Mouse (Mus musculus): ENCODE results near the gene Majin. TPM values are rescaled to one million over a fixed set of nuclear protein-coding genes. Genes with fewer than 3 reads are reported as not detected.
A peak's percentile ranks its signal among the peaks of the same experiment; 100 is the strongest.

Majin gene
- 0.14 TPM in 1 of 2 replicates, not detected in the other for polyA plus RNA-seq (2012; rRNA removed)

GRCm38 (mm10) chr19:6184131-6184530 lies at the start of gene Majin:
TSS of gene Majin (plus strand) at chr19:6184388.
- no peak for DNase-seq (ENCODE audit: extremely low spot score in 1 of 2, low spot score in 1 of 2)

- DNase-seq (ENCODE audit: extremely low spot score in 1 of 2, low spot score in 1 of 2): no peak
Measured at GRCm38 (mm10) chr19:6136397-6136796, 47.8 kb upstream of the Majin start.

- no peak for DNase-seq (ENCODE audit: extremely low spot score in 1 of 2, low spot score in 1 of 2)
Measured at GRCm38 (mm10) chr19:6139701-6140100, 44.5 kb upstream of the Majin start.

- DNase-seq (ENCODE audit: extremely low spot score in 1 of 2, low spot score in 1 of 2): no peak
Measured at GRCm38 (mm10) chr19:6140374-6140677, 43.9 kb upstream of the Majin start.

- DNase-seq (ENCODE audit: extremely low spot score in 1 of 2, low spot score in 1 of 2): peak; percentile 77 to 93
Measured at GRCm38 (mm10) chr19:6140678-6141393, 43.4 kb upstream of the Majin start, which contains the start of gene Batf2. TSS of gene Batf2 (plus strand) at chr19:6140983.

GRCm38 (mm10) chr19:6141394-6141749 lies 42.8 kb upstream of the Majin start, which contains the start of gene Arl2:
TSS of gene Arl2 (minus strand) at chr19:6141548.
- DNase-seq (ENCODE audit: extremely low spot score in 1 of 2, low spot score in 1 of 2): peak; percentile 74 to 90

DNA sequence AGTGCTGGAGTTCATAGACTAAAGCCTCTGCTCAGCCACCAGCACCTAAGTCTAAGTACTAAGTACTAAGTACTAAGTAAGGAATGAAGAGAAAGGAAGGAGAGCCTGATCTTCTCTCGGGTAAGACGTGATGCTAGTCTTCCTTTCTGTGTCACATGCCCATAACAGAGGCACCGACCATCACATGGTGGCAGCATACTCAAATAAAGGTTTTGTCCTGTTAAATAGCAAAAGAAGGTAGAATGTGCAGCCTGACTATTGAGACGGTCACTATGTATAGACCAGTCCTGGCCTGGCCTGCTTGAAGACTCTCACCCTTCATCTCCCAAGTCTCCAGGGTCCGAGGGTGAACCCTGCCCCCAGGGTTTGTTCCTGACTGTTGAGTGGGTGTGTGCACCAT lies 39.3 kb upstream of the Majin start:
- no peak for DNase-seq (ENCODE audit: extremely low spot score in 1 of 2, low spot score in 1 of 2)

GRCm38 (mm10) chr19:6155174-6155573 lies 29.0 kb upstream of the Majin start:
- DNase-seq (ENCODE audit: extremely low spot score in 1 of 2, low spot score in 1 of 2): no peak

- DNase-seq (ENCODE audit: extremely low spot score in 1 of 2, low spot score in 1 of 2): no peak
Measured at GRCm38 (mm10) chr19:6156372-6156771, 27.8 kb upstream of the Majin start.

- no peak for DNase-seq (ENCODE audit: extremely low spot score in 1 of 2, low spot score in 1 of 2)
Measured at GRCm38 (mm10) chr19:6157220-6157619, 27.0 kb upstream of the Majin start.

DNA sequence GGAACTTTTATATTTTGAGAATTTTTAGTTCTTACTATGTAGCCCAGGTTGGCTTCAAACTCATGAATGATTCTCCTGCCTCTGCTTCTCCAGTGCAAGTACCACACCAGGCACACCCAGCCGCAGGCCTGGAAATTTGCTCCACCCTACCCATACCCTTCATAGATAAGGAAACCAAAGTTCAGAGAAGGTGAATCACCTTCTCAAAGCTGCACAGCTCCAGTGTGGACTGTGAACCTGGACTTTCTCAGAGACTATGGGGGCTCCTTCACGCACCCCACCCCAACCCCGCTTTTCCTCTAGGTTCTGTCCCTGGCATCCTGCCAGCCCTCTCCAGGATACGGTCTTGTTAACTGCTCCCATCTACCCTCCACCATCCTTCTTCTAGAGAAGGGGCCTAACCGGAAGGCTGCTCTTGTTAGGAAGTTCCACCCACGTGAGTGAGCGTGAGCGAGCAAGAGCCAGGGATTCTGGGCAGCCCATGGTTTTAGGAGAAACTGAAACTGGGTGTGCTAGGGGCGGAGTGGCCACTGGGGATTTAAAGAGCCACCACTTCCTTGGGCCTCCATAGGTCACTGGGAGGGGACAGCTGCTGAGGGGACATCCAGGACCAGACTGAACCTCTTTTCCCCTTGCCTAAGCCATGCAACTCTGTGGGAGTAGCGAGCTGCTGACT lies 20.2 kb upstream of the Majin start:
- no peak for DNase-seq (ENCODE audit: extremely low spot score in 1 of 2, low spot score in 1 of 2)

DNA sequence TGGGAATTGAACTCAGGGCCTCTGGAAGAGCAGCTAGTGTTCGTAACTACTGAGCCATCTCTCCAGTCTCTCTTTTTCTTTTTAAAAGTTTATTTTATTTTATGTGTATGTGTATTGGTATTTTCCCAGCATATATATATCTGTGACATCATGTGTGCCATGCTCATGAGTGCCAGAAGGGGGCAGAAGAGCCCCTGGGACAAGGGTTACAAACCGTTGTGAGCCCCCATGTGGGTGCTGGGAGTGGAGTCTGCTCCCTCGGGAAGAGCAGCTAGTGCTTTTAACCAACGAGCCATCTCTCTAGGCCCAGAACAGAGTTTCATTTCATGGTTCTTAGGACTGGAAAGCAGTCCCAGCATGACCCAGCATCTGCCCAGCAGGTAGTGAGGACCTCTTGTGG lies 17.4 kb upstream of the Majin start:
- DNase-seq (ENCODE audit: extremely low spot score in 1 of 2, low spot score in 1 of 2): no peak

- no peak for DNase-seq (ENCODE audit: extremely low spot score in 1 of 2, low spot score in 1 of 2)
Measured at GRCm38 (mm10) chr19:6171215-6171614, 13.0 kb upstream of the Majin start.

DNA sequence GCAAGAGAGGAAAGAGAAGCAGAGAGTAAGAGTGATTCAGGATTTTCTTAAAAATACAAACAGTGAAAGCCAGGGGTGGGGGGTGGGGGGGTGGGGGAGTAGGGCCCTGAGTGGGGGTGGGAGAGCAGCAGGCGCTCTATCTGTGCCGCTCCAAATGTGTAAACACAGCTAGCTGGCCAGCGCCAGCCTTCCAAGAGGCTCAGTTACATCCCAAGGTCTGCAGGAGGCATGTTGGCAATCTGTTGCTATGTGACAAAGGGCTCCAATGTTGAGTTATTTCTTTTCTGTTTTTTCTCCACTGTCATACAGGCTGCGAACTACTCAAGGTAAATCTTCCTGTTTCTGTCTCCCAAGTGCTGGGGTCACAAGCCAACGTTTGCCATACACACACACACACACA lies 9.4 kb upstream of the Majin start:
- DNase-seq (ENCODE audit: extremely low spot score in 1 of 2, low spot score in 1 of 2): no peak

DNA sequence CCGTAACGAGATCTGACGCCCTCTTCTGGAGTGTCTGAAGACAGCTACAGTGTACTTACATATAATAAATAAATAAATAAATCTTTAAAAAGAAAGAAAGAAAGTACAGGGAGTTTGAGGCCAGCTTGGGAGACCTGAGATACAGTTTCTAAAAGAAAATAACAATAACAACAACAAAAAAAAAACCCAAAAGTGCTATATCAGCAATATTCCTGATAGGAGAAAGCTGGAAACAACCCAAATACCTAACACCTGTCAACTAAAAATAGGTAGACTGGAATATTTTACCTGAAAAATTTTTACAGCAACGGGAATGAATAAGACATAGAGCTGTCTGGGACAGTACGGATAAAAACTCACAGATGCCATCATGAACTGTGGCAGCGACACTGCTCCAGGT lies 5.4 kb upstream of the Majin start:
- no peak for DNase-seq (ENCODE audit: extremely low spot score in 1 of 2, low spot score in 1 of 2)

GRCm38 (mm10) chr19:6181629-6182028 lies 2.6 kb upstream of the Majin start:
- DNase-seq (ENCODE audit: extremely low spot score in 1 of 2, low spot score in 1 of 2): no peak

- DNase-seq (ENCODE audit: extremely low spot score in 1 of 2, low spot score in 1 of 2): peak in 1 of 2 experiments; percentile 13
Measured at GRCm38 (mm10) chr19:6182534-6182933, 1.7 kb upstream of the Majin start.

- no peak for DNase-seq (ENCODE audit: extremely low spot score in 1 of 2, low spot score in 1 of 2)
Measured at GRCm38 (mm10) chr19:6204265-6204664, 20.1 kb downstream of the Majin start.

- no peak for DNase-seq (ENCODE audit: extremely low spot score in 1 of 2, low spot score in 1 of 2)
Measured at GRCm38 (mm10) chr19:6206716-6207115, 22.5 kb downstream of the Majin start.

DNA sequence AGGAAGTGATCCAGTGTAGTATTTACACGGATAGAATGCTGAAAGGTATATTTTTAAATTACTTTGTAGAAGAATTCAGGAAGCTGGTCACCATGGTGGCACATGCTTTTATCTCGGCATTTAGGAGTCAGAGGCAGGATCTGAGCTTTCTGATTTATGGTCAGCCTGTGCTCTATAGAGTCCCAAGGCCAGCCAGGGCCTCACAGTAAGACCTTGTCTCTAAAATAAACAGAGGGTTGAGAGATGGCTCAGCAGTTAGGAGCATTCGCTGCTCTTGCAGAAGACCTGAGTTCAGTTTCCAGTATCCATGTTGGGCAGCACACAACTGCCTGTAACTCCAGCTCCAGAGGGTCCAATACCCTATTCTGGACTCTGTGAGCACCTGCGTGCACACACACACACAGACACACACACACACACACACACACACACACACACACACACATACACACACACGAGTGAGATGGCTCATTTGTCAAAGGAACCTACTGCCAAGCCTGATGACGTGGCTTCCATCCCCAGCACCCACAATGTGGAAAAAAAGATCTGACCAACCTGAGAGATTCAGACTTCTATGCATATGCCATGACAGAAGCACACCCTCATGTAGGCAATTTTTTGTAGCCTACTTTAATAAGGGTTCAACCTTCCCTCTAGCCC lies 32.0 kb downstream of the Majin start:
- DNase-seq (ENCODE audit: extremely low spot score in 1 of 2, low spot score in 1 of 2): no peak

- no peak for DNase-seq (ENCODE audit: extremely low spot score in 1 of 2, low spot score in 1 of 2)
Measured at GRCm38 (mm10) chr19:6218606-6219005, 34.4 kb downstream of the Majin start.

DNA sequence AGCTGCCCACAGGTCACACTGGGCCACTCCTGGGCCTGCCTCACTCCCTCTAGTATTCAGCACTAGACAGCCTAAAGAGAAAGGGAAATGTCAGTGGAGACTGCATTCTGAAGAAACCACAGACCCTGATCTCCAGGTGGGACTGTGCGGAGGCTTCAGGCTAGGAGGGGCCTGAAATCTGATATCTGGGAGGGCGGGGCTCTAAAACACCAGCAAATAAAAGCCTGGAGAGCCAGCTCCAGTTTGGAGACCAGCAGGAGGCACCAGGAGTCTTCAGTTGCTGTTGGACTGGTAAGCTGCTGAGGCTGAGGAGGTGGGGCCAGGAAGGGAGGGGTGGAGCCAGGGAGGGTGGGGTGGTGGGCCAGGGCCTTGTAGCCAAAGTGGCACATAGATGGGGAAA lies 41.9 kb downstream of the Majin start, which contains the start of gene Gpha2:
Gene Gpha2 (plus strand): TSS at position 246 of the 400 bp plus-strand sequence.
- no peak for DNase-seq (ENCODE audit: extremely low spot score in 1 of 2, low spot score in 1 of 2)
